ENCODE assay signal across 20 mouse cellular contexts in the genomic region with DNA sequence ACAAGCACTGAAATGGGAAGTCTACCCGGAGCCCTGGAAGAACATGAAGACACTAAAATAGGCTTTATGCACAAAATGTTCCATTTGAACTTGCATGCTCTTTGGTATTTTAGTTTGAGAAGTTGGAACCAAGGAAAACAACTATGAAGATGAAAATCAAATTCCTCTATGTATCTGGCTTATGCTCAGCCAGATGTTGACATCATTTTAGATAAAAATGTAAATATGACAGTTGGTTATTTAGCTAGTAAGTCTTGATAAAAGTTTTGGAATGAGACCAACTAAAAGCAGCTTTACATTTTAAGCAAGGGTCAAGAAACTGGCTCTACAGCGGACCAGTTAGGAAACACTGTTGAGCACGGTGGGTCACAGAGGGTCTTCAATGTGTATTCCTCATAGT. TPM values are rescaled to one million over a fixed set of nuclear protein-coding genes. Genes with fewer than 3 reads are reported as not detected.
DNase-seq lines count a peak whose midpoint lies in the region; ATAC-seq and TF ChIP-seq lines count a peak whose summit lies in the region.
"Had no signal": no experiment of that assay in that cellular context is flagged by ENCODE, and none has a peak within 500 bp of the region (broad histone marks: within the 10 kb centered on the region; RNA-seq: fewer than 3 reads in every experiment).

No protein-coding gene starts in this region.

- no peaks in the 10 kb centered on the region for H3K36me3 ChIP-seq in heart, embryonic 16.5 days (ENCODE audit: control insufficient read depth, insufficient read depth)
- no peaks in the 10 kb centered on the region for H3K36me3 ChIP-seq in lung, embryonic 16.5 days (ENCODE audit: control insufficient read depth, insufficient read depth, low read length)
- H3K36me3 ChIP-seq in intestine, postnatal 0 days (ENCODE audit: control insufficient read depth, insufficient read depth): peaks cover 3% of the 10 kb centered on the region; the same call in 1 of the 2 replicates
- H3K36me3 ChIP-seq in stomach, embryonic 16.5 days (ENCODE audit: control insufficient read depth, insufficient read depth, low read length): no peaks in the 10 kb centered on the region
- H3K36me3 ChIP-seq: heart, embryonic 15.5 days; neural tube, embryonic 12.5 days had no signal

- no peak for TF ChIP-seq CTCF in intestine, postnatal 0 days (IDR thresholded peaks at IDR 0.05; ENCODE audit: low read depth)

- no peaks in the 10 kb centered on the region for H3K9me3 ChIP-seq in heart, embryonic 16.5 days (replicated peaks; ENCODE audit: control insufficient read depth, low read length)
- H3K9me3 ChIP-seq in lung, embryonic 16.5 days (ENCODE audit: control insufficient read depth, low read length): no peaks in the 10 kb centered on the region
- no peaks in the 10 kb centered on the region for H3K9me3 ChIP-seq in intestine, postnatal 0 days (ENCODE audit: control insufficient read depth)
- H3K9me3 ChIP-seq in stomach, embryonic 16.5 days (replicated peaks; ENCODE audit: control insufficient read depth, low read length): no peaks in the 10 kb centered on the region
- H3K9me3 ChIP-seq: embryonic facial prominence, embryonic 10.5 days; heart, embryonic 15.5 days; neural tube, embryonic 12.5 days had no signal

- no peak overlapping the region for H3K4me3 ChIP-seq in heart, embryonic 16.5 days (ENCODE audit: low read length)
- H3K4me3 ChIP-seq in lung, embryonic 16.5 days (ENCODE audit: low read length): no peak overlapping the region
- H3K4me3 ChIP-seq in intestine, postnatal 0 days (ENCODE audit: low read depth, low read length): no peak overlapping the region
- no peak overlapping the region for H3K4me3 ChIP-seq in stomach, embryonic 16.5 days (replicated peaks; ENCODE audit: low read length)
- H3K4me3 ChIP-seq: embryonic facial prominence, embryonic 10.5 days; heart, embryonic 15.5 days; neural tube, embryonic 12.5 days had no signal

- peak overlapping the region; percentile 16; the same call in 1 of the 2 replicates for H3K27ac ChIP-seq in heart, embryonic 16.5 days (ENCODE audit: low read length)
- peak overlapping the region; percentile 66 for H3K27ac ChIP-seq in lung, embryonic 16.5 days (ENCODE audit: low read length)
- H3K27ac ChIP-seq in intestine, postnatal 0 days (ENCODE audit: low read depth, low read length): 0 out of 2 replicates have a peak overlapping the region, but pooled peaks have one; percentile 37
- peak overlapping the region; percentile 70; the same call in 1 of the 2 replicates for H3K27ac ChIP-seq in stomach, embryonic 16.5 days (ENCODE audit: low read length)
- H3K27ac ChIP-seq: embryonic facial prominence, embryonic 10.5 days; neural tube, embryonic 12.5 days had no signal

- no peak for DNase-seq in heart, adult 18-20 months
- DNase-seq in lung, postnatal 25 days (ENCODE audit: low spot score): no peak
- no peak for DNase-seq in thymus, postnatal 0 days (ENCODE audit: low spot score)
- DNase-seq: adrenal gland, adult 8-10 months; cerebellum, adult 11-12 months; cerebellum, postnatal 36 days; kidney, adult 9 months; left cerebral cortex, postnatal 4 days; lung, postnatal 10 days; spleen, adult 18-20 months; thymus, postnatal 14 days had no signal

- 76% methylated on average over 3 of the region's 3 CpGs for WGBS in heart, embryonic 16.5 days
- 59% methylated on average over 3 of the region's 3 CpGs for WGBS in lung, embryonic 16.5 days
- WGBS in intestine, postnatal 0 days: 77% methylated on average over 3 of the region's 3 CpGs
- 57% methylated on average over 3 of the region's 3 CpGs for WGBS in stomach, embryonic 16.5 days

- H3K27me3 ChIP-seq in heart, embryonic 16.5 days (ENCODE audit: control insufficient read depth, insufficient read depth, low read length): no peaks in the 10 kb centered on the region
- no peaks in the 10 kb centered on the region for H3K27me3 ChIP-seq in lung, embryonic 16.5 days (ENCODE audit: control insufficient read depth, insufficient read depth, low read depth, low read length)
- H3K27me3 ChIP-seq in intestine, postnatal 0 days (replicated peaks; ENCODE audit: control insufficient read depth, insufficient read depth, low read length): no peaks in the 10 kb centered on the region
- no peaks in the 10 kb centered on the region for H3K27me3 ChIP-seq in stomach, embryonic 16.5 days (ENCODE audit: control insufficient read depth, insufficient read depth, low read length)
- H3K27me3 ChIP-seq: heart, embryonic 15.5 days; neural tube, embryonic 12.5 days had no signal

- H3K4me2 ChIP-seq in heart, embryonic 16.5 days (ENCODE audit: low read depth, low read length): no peak overlapping the region
- no peak overlapping the region for H3K4me2 ChIP-seq in lung, embryonic 16.5 days (ENCODE audit: low read depth, low read length)
- H3K4me2 ChIP-seq in intestine, postnatal 0 days (replicated peaks; ENCODE audit: low read depth): no peak overlapping the region
- H3K4me2 ChIP-seq in stomach, embryonic 16.5 days (ENCODE audit: low read depth, low read length): no peak overlapping the region
- H3K4me2 ChIP-seq: heart, embryonic 15.5 days; midbrain, embryonic 11.5 days; neural tube, embryonic 12.5 days had no signal

- H3K4me1 ChIP-seq in heart, embryonic 16.5 days (ENCODE audit: control insufficient read depth, insufficient read depth, low read length): peaks cover 35% of the 10 kb centered on the region
- H3K4me1 ChIP-seq in lung, embryonic 16.5 days (replicated peaks; ENCODE audit: control insufficient read depth, insufficient read depth, low read length): peaks cover 27% of the 10 kb centered on the region
- H3K4me1 ChIP-seq in intestine, postnatal 0 days (replicated peaks; ENCODE audit: control insufficient read depth, insufficient read depth, low read length): peaks cover 22% of the 10 kb centered on the region
- H3K4me1 ChIP-seq in stomach, embryonic 16.5 days (ENCODE audit: control insufficient read depth, insufficient read depth, low read length): peaks cover 32% of the 10 kb centered on the region

- H3K9ac ChIP-seq in heart, embryonic 16.5 days (ENCODE audit: low read length): no peak overlapping the region
- H3K9ac ChIP-seq in lung, embryonic 16.5 days (ENCODE audit: low read length): no peak overlapping the region
- H3K9ac ChIP-seq in intestine, postnatal 0 days (ENCODE audit: low read depth, low read length): no peak overlapping the region
- H3K9ac ChIP-seq in stomach, embryonic 16.5 days (ENCODE audit: low read length): no peak overlapping the region
- H3K9ac ChIP-seq: heart, embryonic 15.5 days; neural tube, embryonic 12.5 days had no signal

- ATAC-seq in heart, embryonic 16.5 days (replicated peaks; ENCODE audit: extremely low read depth, insufficient read depth, low FRiP score): no peak
- ATAC-seq in lung, embryonic 16.5 days (ENCODE audit: low read depth): no peak
- ATAC-seq in intestine, postnatal 0 days: no peak
- no peak for ATAC-seq in stomach, embryonic 16.5 days (ENCODE audit: insufficient read depth, low FRiP score)
- ATAC-seq: forebrain, embryonic 16.5 days had no signal

RNA-seq across cellular contexts. Expression of a gene that starts 4.9 kb away (rescaled TPM):
- 17.2 and 17.6 TPM in 2 replicates for polyA plus RNA-seq in heart, embryonic 16.5 days (2015; fragmentation: Nextera tagmentation; extraction: Ambion mirVana)
- 10 to 100 TPM in 1 of 2 experiments, 1 to 10 TPM in 1; 8.8 to 10.4 TPM for total RNA-seq in heart, adult 18-20 months (2021)
- 28.8 and 30.4 TPM in 2 replicates for polyA plus RNA-seq in lung, embryonic 16.5 days (2015; fragmentation: Nextera tagmentation; extraction: Ambion mirVana)
- polyA plus RNA-seq in intestine, postnatal 0 days (2015; fragmentation: Nextera tagmentation; extraction: Ambion mirVana): 16.2 and 18.9 TPM in 2 replicates
- 27.4 and 28.6 TPM in 2 replicates for polyA plus RNA-seq in stomach, embryonic 16.5 days (2015; fragmentation: Nextera tagmentation; extraction: Ambion mirVana)
- polyA plus RNA-seq in thymus, postnatal 0 days (2015; fragmentation: Nextera tagmentation; extraction: Ambion mirVana): 14.4 and 25.8 TPM in 2 replicates

RNA-seq across cellular contexts. Expression of a gene that starts 31.3 kb away (rescaled TPM):
- polyA plus RNA-seq in heart, embryonic 16.5 days (2015; fragmentation: Nextera tagmentation; extraction: Ambion mirVana): 437 and 444 TPM in 2 replicates
- total RNA-seq in heart, adult 18-20 months (2021): 100 to 1,000 TPM; 151 to 172 TPM
- 612 and 687 TPM in 2 replicates for polyA plus RNA-seq in lung, embryonic 16.5 days (2015; fragmentation: Nextera tagmentation; extraction: Ambion mirVana)
- polyA plus RNA-seq in intestine, postnatal 0 days (2015; fragmentation: Nextera tagmentation; extraction: Ambion mirVana): 712 and 778 TPM in 2 replicates
- polyA plus RNA-seq in stomach, embryonic 16.5 days (2015; fragmentation: Nextera tagmentation; extraction: Ambion mirVana): 713 and 839 TPM in 2 replicates
- 828 and 912 TPM in 2 replicates for polyA plus RNA-seq in thymus, postnatal 0 days (2015; fragmentation: Nextera tagmentation; extraction: Ambion mirVana)

Comparison
In these comparisons a context has a peak if more than half of its experiments do, and no peak if none do; other contexts are left out.
1. H3K27ac ChIP-seq: peak in every context shown above with its lines; median percentile 70 in stomach, embryonic 16.5 days; 66 in lung, embryonic 16.5 days; 37 in intestine, postnatal 0 days; 16 in heart, embryonic 16.5 days.